Mouse (Mus musculus): ENCODE measurements at regions not wholly inside any gene's neighbourhood (a gene's known extent, or its start where the extent isn't known, plus 50 kb on each side); places are given as distances from the start of the nearest gene placed in this dataset.

- no peak for DNase-seq (ENCODE audit: low read depth)
Measured at GRCm38 (mm10) chr11:45174811-45175798, 558.0 kb downstream of the Ebf1 start.

DNA sequence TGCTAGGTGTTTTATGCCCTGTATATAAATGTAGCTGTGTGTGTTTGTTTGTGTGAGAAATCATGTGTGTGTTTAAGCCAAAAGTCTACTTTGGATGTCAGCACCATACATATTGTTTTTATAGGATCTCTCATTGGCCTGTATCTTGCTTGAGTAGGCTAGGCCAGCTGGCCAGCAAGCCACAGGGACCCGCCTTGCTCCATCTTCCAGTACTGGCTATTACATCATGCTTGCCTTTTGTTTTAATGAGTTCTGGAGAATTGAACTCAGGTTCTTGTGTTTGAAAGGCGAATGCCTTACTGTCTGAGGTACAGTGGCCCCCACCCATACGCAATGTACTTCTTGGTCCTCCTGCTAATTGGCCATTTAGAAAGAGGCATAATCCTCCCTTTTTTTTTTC, 559.9 kb downstream of the Ebf1 start:
- no peak for DNase-seq (ENCODE audit: low read depth)

DNA sequence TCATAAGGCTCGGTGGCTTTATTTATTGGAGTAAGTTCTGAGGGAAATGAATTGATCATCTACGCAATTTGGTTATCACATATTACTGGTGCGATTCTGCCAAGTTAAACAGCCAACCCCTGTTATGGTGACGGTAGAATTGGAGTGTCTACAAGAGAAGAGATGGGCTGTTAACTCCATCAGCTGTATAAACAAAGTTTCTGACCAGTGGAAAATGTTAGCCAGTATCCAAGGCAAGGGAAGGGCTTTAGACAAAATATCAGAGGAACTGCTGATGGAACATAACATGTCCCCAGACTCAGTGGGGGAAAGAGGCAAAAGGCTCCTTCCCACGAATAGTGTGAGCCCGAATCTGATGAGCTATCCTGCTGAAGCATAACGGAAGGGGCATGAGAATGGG, 560.9 kb downstream of the Ebf1 start:
- no peak for DNase-seq (ENCODE audit: low read depth)

GRCm38 (mm10) chr11:45179019-45179418, 561.9 kb downstream of the Ebf1 start:
- DNase-seq (ENCODE audit: low read depth): no peak

GRCm38 (mm10) chr11:45190601-45191370, 573.7 kb downstream of the Ebf1 start:
- no peak for DNase-seq (ENCODE audit: low read depth)

DNA sequence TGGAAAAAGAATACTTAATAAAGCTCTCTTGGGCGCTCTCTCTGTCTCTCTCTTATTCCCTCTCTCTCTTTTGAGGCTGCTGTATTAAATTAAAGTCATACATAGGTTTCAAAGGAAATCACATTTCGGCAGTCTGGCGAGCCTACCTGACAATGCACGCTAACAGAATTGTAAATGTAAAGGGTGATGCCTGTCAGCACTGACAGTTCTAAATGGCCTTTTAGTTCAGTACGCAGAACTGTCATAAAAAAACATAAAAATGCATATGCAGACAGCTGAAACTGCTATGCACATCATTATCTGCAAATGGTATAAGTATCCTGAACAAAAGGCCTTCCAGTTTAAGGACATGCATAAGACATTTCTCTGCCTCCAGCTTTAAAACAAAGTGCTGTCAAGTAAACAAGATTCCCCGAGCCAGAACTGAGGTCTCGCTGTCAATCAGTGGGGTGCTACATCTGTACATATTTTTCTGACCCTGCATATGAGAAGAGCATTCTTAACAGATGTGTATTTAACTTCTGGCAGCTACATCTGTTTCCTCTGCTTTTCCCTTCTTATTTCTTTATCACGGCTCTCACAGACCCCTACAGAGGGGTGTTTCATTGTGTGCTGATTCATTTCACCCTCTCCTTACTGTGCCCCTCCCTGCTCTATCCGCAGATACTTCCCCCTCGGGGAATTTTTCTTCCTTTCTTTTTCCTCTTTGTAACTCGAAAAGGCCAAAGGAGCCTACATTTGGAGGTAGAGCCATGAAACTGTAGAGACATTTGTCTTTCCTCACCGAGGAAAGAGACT, 574.5 kb downstream of the Ebf1 start:
- DNase-seq (ENCODE audit: low read depth): no peak

- no peak for DNase-seq (ENCODE audit: low read depth)
Measured at GRCm38 (mm10) chr11:45193319-45193718, 576.2 kb downstream of the Ebf1 start.

- no peak for DNase-seq (ENCODE audit: low read depth)
Measured at GRCm38 (mm10) chr11:45199520-45199919, 582.4 kb downstream of the Ebf1 start.

DNA sequence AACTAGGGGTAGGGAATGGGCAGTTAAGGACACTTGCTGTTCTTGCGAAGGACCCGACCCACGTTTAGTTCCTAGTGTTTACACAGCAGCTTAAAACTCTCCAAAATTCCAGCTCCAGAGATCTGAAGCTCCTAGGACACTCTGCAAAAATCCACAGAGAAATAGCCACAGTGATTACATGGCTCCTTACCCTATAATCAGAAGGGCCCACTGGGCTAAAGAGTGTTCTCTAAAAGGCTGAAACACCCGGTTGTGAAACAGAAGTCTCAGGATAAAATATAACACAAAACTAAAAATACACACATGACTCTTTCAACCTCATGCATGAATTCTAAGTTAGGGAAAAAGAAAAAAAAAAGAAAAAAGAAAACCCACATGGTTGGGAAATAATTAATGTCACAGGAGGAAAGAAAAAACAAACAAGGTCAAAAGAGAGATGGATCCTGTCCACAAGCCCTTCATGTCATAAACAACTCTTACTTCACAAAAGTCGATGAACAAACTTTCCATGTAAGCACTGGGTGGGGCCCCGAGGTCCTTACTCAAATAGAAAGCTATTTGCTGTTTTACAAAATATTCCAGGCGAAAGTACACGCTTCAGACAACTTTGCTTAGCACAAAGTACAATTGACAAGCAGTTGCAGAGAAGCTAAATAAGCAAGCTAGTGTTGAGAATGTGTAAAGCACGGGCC, 583.7 kb downstream of the Ebf1 start:
- DNase-seq (ENCODE audit: low read depth): no peak

DNA sequence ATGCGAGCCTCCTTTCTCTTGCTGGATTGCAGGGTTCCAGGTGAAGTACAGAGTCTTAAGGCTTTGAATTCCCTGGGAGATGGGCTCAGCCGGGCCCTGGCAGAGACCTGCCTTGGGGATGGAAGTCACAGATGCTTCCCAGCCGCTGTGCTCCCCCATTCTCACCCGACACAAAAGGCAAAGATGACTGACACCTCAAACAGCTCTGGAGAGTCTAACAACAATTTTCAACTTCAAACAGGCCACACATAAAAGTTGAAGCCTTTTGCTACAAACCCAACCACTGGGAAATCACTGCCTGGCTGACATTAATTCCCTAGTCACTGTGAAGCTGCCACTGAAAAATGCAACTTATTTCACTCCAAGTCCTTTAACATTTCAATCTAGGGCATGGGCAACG, 586.3 kb downstream of the Ebf1 start:
- no peak for DNase-seq (ENCODE audit: low read depth)

DNA sequence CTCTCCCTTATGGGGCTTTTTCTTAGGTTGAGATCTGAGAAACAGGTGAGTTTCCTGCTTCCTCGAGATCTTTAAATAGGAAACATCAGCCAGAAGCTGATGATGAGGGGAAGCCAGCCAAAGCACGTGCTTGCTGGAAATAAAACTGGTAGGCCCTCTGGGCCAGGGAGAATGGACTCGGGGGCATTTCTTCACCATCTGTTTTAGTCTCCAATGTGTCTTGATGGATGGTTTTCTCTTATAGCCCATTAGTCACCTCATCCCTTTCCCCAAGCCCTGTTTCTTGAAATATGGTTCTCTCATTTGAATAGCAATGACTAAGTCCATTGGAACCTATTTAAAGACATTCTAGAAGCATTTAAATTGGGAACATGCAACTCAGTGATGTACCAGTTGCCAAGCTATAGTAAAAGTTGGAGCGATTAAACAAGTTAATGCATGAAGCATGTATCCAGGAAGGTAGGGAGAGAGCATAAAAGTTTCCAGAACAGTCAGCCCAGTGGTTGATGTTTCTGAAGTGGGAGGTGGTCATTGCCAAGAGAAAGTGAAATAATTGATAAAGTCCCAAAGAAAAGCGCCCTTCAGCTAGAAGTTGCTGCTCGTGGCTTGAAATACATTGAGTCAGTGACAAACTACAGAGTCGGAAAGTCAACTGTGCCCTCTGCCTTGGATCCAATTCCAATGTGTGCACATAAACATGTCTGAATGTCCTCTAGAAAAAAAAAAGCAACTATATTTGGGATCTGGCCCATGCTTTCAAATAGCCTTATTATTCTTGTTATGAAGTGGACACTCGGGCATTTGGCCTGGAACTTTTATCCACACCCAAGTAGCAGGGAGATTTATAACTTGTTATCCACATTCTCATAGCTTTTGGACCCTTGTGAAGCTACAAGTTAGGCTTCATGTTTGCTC, 589.8 kb downstream of the Ebf1 start:
- DNase-seq (ENCODE audit: low read depth): no peak

DNA sequence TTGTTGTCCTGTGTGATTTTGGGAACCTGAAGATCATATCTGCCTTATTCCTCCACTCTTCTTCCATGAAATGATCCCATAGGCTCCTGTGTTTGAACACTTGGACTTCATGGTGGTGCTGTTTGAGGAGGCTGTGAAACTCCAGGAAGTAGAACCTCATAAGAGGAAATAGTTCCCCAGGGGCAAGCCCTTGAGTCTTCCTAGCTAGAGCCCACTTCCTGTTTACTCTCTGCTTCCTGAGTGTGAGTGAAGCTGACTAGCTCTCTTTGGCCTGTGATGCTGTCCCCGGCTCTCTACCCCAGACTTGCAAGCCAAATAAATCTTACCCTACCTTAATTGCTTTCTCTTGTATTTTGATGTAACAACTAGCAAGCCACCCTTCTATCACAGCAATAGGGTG, 597.0 kb downstream of the Ebf1 start:
- DNase-seq (ENCODE audit: low read depth): no peak

DNA sequence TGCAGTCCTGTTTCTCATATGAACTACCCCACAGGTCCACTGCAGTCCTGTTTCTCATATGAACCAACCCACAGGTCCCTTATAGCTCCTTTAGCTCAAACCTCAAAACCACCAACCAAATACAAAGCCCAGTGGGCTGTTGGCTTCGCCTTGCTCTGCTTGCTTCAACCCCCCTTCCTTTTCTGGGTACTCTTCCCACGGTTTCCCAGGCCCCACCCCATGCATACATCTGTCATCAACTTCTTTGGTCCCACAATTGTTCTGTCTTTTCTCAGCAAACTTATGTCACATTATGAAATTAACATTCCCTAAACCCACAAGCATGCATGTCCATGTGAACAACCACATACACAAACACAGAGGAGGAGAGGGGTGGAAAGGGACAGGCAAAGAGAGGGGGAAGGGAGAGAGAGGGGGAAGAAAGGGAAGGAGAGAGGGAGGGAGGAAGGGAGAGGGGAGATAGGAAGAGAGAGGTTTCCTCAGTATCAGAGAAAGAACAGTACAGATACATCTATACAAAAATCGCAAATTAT, 599.9 kb downstream of the Ebf1 start:
- no peak for DNase-seq (ENCODE audit: low read depth)

- no peak for DNase-seq (ENCODE audit: low read depth)
Measured at GRCm38 (mm10) chr11:45219239-45219638, 602.1 kb downstream of the Ebf1 start.

GRCm38 (mm10) chr11:45222021-45222420, 604.9 kb downstream of the Ebf1 start:
- DNase-seq (ENCODE audit: low read depth): no peak

DNA sequence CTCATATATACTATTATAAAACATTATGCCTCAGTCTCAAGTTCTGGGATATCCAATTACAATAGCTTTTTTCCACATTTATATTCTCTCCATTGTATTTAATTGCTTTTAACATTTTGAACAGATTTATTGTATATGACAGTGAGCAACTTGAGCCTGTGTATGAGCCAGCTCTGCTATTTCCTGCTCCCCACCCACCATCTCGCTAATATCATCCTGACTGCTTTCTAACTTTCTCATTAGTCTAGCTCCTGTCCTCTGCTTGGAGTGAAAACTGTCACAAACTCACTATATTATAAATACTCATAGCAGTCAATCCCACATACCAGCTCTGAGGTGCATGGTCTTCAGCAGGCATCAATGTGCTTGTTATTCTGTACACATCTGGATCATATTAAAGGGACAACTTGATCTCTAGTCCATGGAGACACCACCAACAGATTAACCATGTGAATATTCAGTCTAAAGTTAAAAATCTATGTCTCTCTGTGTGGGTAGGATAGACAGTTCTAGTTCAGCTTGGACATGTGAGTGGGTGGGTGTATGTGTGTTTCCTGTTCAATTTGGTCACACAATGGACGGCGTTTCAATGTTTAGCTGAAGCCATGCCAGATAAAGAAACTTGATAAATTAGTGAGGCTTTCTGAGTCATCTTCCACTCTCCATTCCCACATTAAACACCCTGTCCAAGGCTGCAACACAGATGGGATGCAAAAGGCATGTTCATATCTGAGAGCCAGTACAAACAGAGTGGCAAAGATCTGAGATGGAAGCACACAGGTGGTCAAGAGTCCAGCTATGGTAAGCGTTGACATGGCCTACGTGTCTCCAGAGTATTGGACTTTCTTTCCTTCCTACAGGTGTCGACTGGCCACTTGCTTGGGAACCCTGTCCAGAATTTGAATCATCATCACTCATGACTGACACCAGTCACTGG, 616.1 kb upstream of the Clint1 start:
- DNase-seq (ENCODE audit: low read depth): no peak

DNA sequence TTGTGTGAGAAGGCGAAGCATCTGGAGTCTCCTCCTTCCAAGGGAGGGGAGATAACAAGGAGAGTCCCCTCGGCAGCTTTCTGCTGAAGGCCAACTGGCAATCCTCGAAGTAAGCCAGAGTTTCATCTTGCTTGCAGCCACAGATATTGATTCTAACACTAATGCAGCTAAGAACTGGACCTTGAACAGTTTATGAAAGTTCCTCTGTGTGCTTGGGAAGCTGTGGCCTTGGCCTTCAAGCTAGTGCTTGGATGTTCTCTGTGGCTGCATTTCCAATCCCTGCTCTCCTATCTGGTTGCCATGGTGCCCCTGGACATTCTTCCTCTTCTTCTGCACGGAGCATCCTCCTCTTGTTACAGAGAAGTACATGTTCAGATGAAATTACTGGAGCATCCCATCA, 614.8 kb upstream of the Clint1 start:
- no peak for DNase-seq (ENCODE audit: low read depth)

DNA sequence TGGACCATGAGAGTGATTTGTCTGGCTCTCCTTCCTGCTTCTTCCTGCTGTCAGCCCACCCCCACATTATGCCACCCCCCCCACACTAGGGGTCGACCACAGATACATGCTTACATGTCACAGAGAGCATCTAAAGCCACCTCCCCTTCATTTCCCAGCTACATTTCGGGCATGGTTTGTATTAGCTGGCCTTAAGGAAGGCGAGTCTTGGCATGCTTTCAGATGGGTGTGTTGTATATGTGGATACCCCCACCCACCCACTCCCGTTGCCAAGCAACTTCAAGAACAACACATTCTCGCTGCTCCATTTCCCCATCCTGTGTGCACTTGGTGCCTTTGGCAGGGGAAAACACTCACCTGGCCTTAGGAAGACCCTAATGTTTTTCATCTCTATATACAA, 612.8 kb upstream of the Clint1 start:
- no peak for DNase-seq (ENCODE audit: low read depth)

DNA sequence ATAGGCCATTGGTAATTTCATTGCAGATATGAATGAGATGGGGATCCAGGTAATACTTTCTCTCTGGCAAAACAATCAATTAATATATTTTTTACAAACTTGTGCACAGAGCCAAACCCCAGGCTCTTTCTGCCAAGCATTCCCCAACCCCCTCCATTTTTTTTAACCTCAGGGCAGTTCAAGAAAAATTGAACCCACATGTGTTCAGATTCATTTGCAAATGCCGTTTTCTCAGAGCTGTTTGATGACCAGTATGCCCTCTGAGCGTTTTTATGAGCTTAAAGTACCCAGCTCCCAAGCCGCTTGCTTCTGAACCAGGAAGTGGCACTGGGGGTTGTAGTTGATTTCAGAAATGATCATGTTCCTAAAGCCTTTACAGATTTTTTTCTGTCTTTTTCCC, 611.4 kb upstream of the Clint1 start:
- DNase-seq (ENCODE audit: low read depth): no peak

Data from induced T-regulatory cell, adult 2 months (primary cell).